Mouse (Mus musculus): ENCODE results near the gene Tmem129. TPM values are rescaled to one million over a fixed set of nuclear protein-coding genes. Genes with fewer than 3 reads are reported as not detected.
A peak's percentile ranks its signal among the peaks of the same experiment; 100 is the strongest.

Gene Tmem129
- total RNA-seq (2012; rRNA removed) (33.3 and 40.2 TPM in 2 replicates), polyA plus RNA-seq (2012; ENCODE audit: insufficient read depth in 1 of 2, insufficient read length in 2 of 2, low read depth in 1 of 2, low replicate concordance in 2 of 2, missing spikeins in 1 of 2) (10 to 100 TPM in 1 of 2 experiments, not detected in 1; 51.3 TPM)

GRCm38 (mm10) chr5:33657787-33658663, at the start of gene Tmem129, which contains the start of gene Tacc3:
Tmem129 (minus strand) TSS chr5:33658416.
Tacc3 (plus strand) TSS chr5:33658128.
- Histone ChIP-seq H3K27me3 (ENCODE audit: control insufficient read depth in 1 of 2, insufficient read depth in 2 of 2, low read length in 2 of 2) (no peaks in the 10 kb centered on the region), H3K9ac (ENCODE audit: control insufficient read depth, low read depth, low read length, poor library complexity, severe bottlenecking) (peak within 1 kb of the TSS; percentile 92), H3K79me2 (ENCODE audit: control insufficient read depth, insufficient read depth, low read length, poor library complexity) (peaks cover 51% of the 10 kb centered on the region), H3K4me3 (ENCODE audit: control insufficient read depth in 1 of 2, insufficient read depth in 1 of 2, low read depth in 2 of 2, low read length in 2 of 2) (peak within 1 kb of the TSS; percentile 80 to 83), H3K36me3 (ENCODE audit: control insufficient read depth in 1 of 2, insufficient read depth in 2 of 2, low read length in 2 of 2) (peaks cover 15 to 27% of the 10 kb centered on the region in 2 experiments), H3K9me3 (replicated peaks; ENCODE audit: insufficient read depth, low read length) (no peaks in the 10 kb centered on the region), H3K27ac (ENCODE audit: control insufficient read depth, low read depth, low read length) (peak within 1 kb of the TSS; percentile 95), H3K4me1 (ENCODE audit: control insufficient read depth in 1 of 2, insufficient read depth in 2 of 2, low read length in 2 of 2) (peaks cover 0 to 21% of the 10 kb centered on the region in 2 experiments; a peak in 2 of 4 replicates)
- TF ChIP-seq ZMIZ1 (IDR thresholded peaks at IDR 0.05; ENCODE audit: low read depth, low read length): no peak
- TF ChIP-seq BHLHE40 (IDR thresholded peaks at IDR 0.05; ENCODE audit: borderline replicate concordance, low read depth, low read length): no peak
- peak; percentile 82 for TF ChIP-seq TBP (IDR thresholded peaks at IDR 0.05; ENCODE audit: low read depth, low read length)
- TF ChIP-seq NELFE (IDR thresholded peaks at IDR 0.05; ENCODE audit: low read depth, low read length): no peak
- TF ChIP-seq GATA1 (IDR thresholded peaks at IDR 0.05; ENCODE audit: low read depth, low read length): peak; percentile 13; the same call in 1 of the 2 replicates
- TF ChIP-seq POLR2A (IDR thresholded peaks at IDR 0.05; ENCODE audit: control insufficient read depth in 1 of 2, insufficient read depth in 1 of 2, low read depth in 1 of 2, low read length in 2 of 2, poor library complexity in 1 of 2): peak; percentile 90 to 97
- TF ChIP-seq CTCF (IDR thresholded peaks at IDR 0.05 in 2 of 3, conservative IDR thresholded peaks at IDR 0.05 in 1 of 3; ENCODE audit: control insufficient read depth in 1 of 3, insufficient read depth in 1 of 3, low read depth in 2 of 3, low read length in 3 of 3, poor library complexity in 1 of 3, severe bottlenecking in 1 of 3): no peak
- peak; percentile 99 for DNase-seq (ENCODE audit: low read depth, low spot score)

- Histone ChIP-seq H3K4me3 (ENCODE audit: control insufficient read depth in 1 of 2, insufficient read depth in 1 of 2, low read depth in 2 of 2, low read length in 2 of 2) (no peak overlapping the region), H3K9me3 (replicated peaks; ENCODE audit: insufficient read depth, low read length) (no peaks in the 10 kb centered on the region), H3K4me1 (ENCODE audit: control insufficient read depth in 1 of 2, insufficient read depth in 2 of 2, low read length in 2 of 2) (peaks cover 0 to 19% of the 10 kb centered on the region in 2 experiments; a peak in 2 of 4 replicates), H3K36me3 (ENCODE audit: control insufficient read depth in 1 of 2, insufficient read depth in 2 of 2, low read length in 2 of 2) (peaks cover 0 to 13% of the 10 kb centered on the region in 2 experiments; a peak in 2 of 4 replicates), H3K9ac (ENCODE audit: control insufficient read depth, low read depth, low read length, poor library complexity, severe bottlenecking) (no peak overlapping the region), H3K79me2 (ENCODE audit: control insufficient read depth, insufficient read depth, low read length, poor library complexity) (no peaks in the 10 kb centered on the region), H3K27ac (ENCODE audit: control insufficient read depth, low read depth, low read length) (no peak overlapping the region), H3K27me3 (ENCODE audit: control insufficient read depth in 1 of 2, insufficient read depth in 2 of 2, low read length in 2 of 2) (no peaks in the 10 kb centered on the region; a peak in 1 of 4 replicates)
- TF ChIP-seq UBTF (IDR thresholded peaks at IDR 0.05; ENCODE audit: borderline replicate concordance, insufficient read depth, low read depth, low read length): no peak
- no peak for TF ChIP-seq ZC3H11A (IDR thresholded peaks at IDR 0.05; ENCODE audit: low read depth, low read length)
- no peak for TF ChIP-seq ZNF384 (IDR thresholded peaks at IDR 0.05; ENCODE audit: low read depth, low read length)
- TF ChIP-seq EP300 (IDR thresholded peaks at IDR 0.05; ENCODE audit: low read depth in 1 of 2, low read length in 2 of 2): no peak
- TF ChIP-seq CHD1 (IDR thresholded peaks at IDR 0.05; ENCODE audit: low read depth, low read length): no peak
- TF ChIP-seq USF1 (IDR thresholded peaks at IDR 0.05; ENCODE audit: low read depth, low read length): no peak
- no peak for TF ChIP-seq KAT2A (conservative IDR thresholded peaks at IDR 0.05; ENCODE audit: low read depth, low read length)
- TF ChIP-seq CHD2 (IDR thresholded peaks at IDR 0.05; ENCODE audit: low read length): no peak
- no peak for TF ChIP-seq GABPA (IDR thresholded peaks at IDR 0.05; ENCODE audit: low read depth, low read length)
- TF ChIP-seq TCF12 (IDR thresholded peaks at IDR 0.05; ENCODE audit: low read depth, low read length): no peak
- no peak for TF ChIP-seq BHLHE40 (IDR thresholded peaks at IDR 0.05; ENCODE audit: borderline replicate concordance, low read depth, low read length)
- no peak for TF ChIP-seq JUND (IDR thresholded peaks at IDR 0.05; ENCODE audit: low read depth, low read length)
- TF ChIP-seq MEF2A (IDR thresholded peaks at IDR 0.05; ENCODE audit: extremely low read depth, insufficient replicate concordance, low read depth, low read length, poor library complexity, severe bottlenecking): no peak
- no peak for TF ChIP-seq TBP (IDR thresholded peaks at IDR 0.05; ENCODE audit: low read depth, low read length)
- peak; percentile 25 for DNase-seq (ENCODE audit: low read depth, low spot score)
These were observed 48.9 kb upstream of the Tmem129 start for GRCm38 (mm10) chr5:33707163-33707562.

Measured in MEL (cell line).